Mouse (Mus musculus) MEL (cell line): Measurements from ENCODE around the gene Usp11. TPM values are rescaled to one million over a fixed set of nuclear protein-coding genes. Genes with fewer than 3 reads are reported as not detected.

Source experiments
- DNase-seq: peaks from one replicate; pipeline ENCODE4 v3.0.0; 2011; ENCODE audit warnings: low read depth, low spot score
- H3K27ac ChIP-seq: 2 replicates; pipeline ENCODE4 v1.5.1; 2012; ENCODE audit warnings: low read depth, mild to moderate bottlenecking, control low read depth, low read length, moderate library complexity; ENCODE audit not compliant: control insufficient read depth
- H3K27me3 ChIP-seq, 2 experiments: fragments of 150-350 bp in 1 of 2; sonication (generic) in 1 of 2; 2 replicates each; pipeline ENCODE4 v1.6.1; 2012; ENCODE audit warnings: low read length in 2 of 2, mild to moderate bottlenecking in 2 of 2, improper control_type of control experiment in 1 of 2, moderate library complexity in 1 of 2; ENCODE audit not compliant: insufficient read depth in 2 of 2, control insufficient read depth in 1 of 2
- H3K36me3 ChIP-seq, 2 experiments: 2 replicates each; pipeline ENCODE4 v1.6.1; 2012 to 2014; ENCODE audit warnings: low read length in 2 of 2, improper control_type of control experiment in 1 of 2, inconsistent platforms in 1 of 2, mild to moderate bottlenecking in 1 of 2; ENCODE audit not compliant: insufficient read depth in 2 of 2, control insufficient read depth in 1 of 2
- H3K4me1 ChIP-seq, 2 experiments: fragments of 150-350 bp in 1 of 2; sonication (generic) in 1 of 2; 2 replicates each; pipeline ENCODE4 v1.6.1; 2012; ENCODE audit warnings: low read length in 2 of 2, improper control_type of control experiment in 1 of 2, mild to moderate bottlenecking in 1 of 2; ENCODE audit not compliant: insufficient read depth in 2 of 2, control insufficient read depth in 1 of 2
- H3K4me3 ChIP-seq, 2 experiments: fragments of 150-350 bp in 1 of 2; sonication (generic) in 1 of 2; 2 replicates each; pipeline ENCODE4 v1.5.1; 2012; ENCODE audit warnings: low read depth in 2 of 2, low read length in 2 of 2, mild to moderate bottlenecking in 2 of 2, moderate library complexity in 2 of 2, control low read depth in 1 of 2, improper control_type of control experiment in 1 of 2; ENCODE audit not compliant: control insufficient read depth in 1 of 2, insufficient read depth in 1 of 2
- H3K79me2 ChIP-seq: 2 replicates; pipeline ENCODE4 v1.6.1; 2012; ENCODE audit warnings: mild to moderate bottlenecking, low read length, moderate library complexity; ENCODE audit not compliant: control insufficient read depth, poor library complexity, insufficient read depth
- H3K9ac ChIP-seq: 2 replicates; pipeline ENCODE4 v1.6.1; 2012; ENCODE audit warnings: low read depth, mild to moderate bottlenecking, control low read depth, low read length, moderate library complexity; ENCODE audit not compliant: control insufficient read depth, poor library complexity, severe bottlenecking
- H3K9me3 ChIP-seq: fragments of 150-350 bp; sonication (generic); replicated peaks from 2 replicates; pipeline ENCODE4 v1.6.1; 2012; ENCODE audit warnings: mild to moderate bottlenecking, low read length, improper control_type of control experiment, moderate library complexity; ENCODE audit not compliant: insufficient read depth
- BHLHE40 ChIP-seq: IDR thresholded peaks from 2 replicates; pipeline ENCODE4 v1.6.1; 2012; ENCODE audit warnings: low read depth, mild to moderate bottlenecking, inconsistent platforms, low read length, improper control_type of control experiment, borderline replicate concordance
- CHD1 ChIP-seq: IDR thresholded peaks from 2 replicates; pipeline ENCODE4 v1.6.1; 2012; ENCODE audit warnings: low read depth, mild to moderate bottlenecking, inconsistent platforms, low read length, improper control_type of control experiment
- CHD2 ChIP-seq: IDR thresholded peaks from 2 replicates; pipeline ENCODE4 v1.6.1; 2011; ENCODE audit warnings: low read length, improper control_type of control experiment
- CTCF ChIP-seq, 3 experiments: IDR thresholded peaks in 2 of 3; conservative IDR thresholded peaks in 1 of 3; 2 replicates each; pipeline ENCODE4 v1.5.1; 2011 to 2012; ENCODE audit warnings: low read length in 3 of 3, low read depth in 2 of 3, mild to moderate bottlenecking in 2 of 3, improper control_type of control experiment in 1 of 3, inconsistent platforms in 1 of 3, mixed read lengths in 1 of 3, moderate library complexity in 1 of 3; ENCODE audit not compliant: control insufficient read depth in 1 of 3, insufficient read depth in 1 of 3, poor library complexity in 1 of 3, severe bottlenecking in 1 of 3
- E2F4 ChIP-seq: IDR thresholded peaks from 2 replicates; pipeline ENCODE4 v1.6.1; 2011; ENCODE audit warnings: low read depth, low read length, improper control_type of control experiment, borderline replicate concordance
- ELF1 ChIP-seq: IDR thresholded peaks from 2 replicates; pipeline ENCODE4 v1.6.1; 2014; ENCODE audit warnings: low read depth, mild to moderate bottlenecking, inconsistent platforms, low read length, improper control_type of control experiment, moderate library complexity
- EP300 ChIP-seq, 2 experiments: IDR thresholded peaks; 2 replicates each; pipeline ENCODE4 v1.6.1; 2011; ENCODE audit warnings: improper control_type of control experiment in 2 of 2, low read length in 2 of 2, low read depth in 1 of 2, mild to moderate bottlenecking in 1 of 2
- GABPA ChIP-seq: IDR thresholded peaks from 2 replicates; pipeline ENCODE4 v1.6.1; 2012; ENCODE audit warnings: low read depth, mild to moderate bottlenecking, inconsistent platforms, low read length, improper control_type of control experiment, moderate library complexity
- GATA1 ChIP-seq: IDR thresholded peaks from 2 replicates; pipeline ENCODE4 v1.6.1; 2011; ENCODE audit warnings: low read depth, low read length, improper control_type of control experiment
- HCFC1 ChIP-seq: IDR thresholded peaks from 2 replicates; pipeline ENCODE4 v1.6.1; 2012; ENCODE audit warnings: low read depth, mild to moderate bottlenecking, inconsistent platforms, low read length, improper control_type of control experiment, moderate library complexity
- JUND ChIP-seq: IDR thresholded peaks from 2 replicates; pipeline ENCODE4 v1.6.1; 2011; ENCODE audit warnings: low read depth, mild to moderate bottlenecking, improper control_type of control experiment, low read length
- MAFK ChIP-seq: IDR thresholded peaks from 2 replicates; pipeline ENCODE4 v1.6.1; 2011; ENCODE audit warnings: low read depth, mild to moderate bottlenecking, low read length, improper control_type of control experiment, borderline replicate concordance
- MAX ChIP-seq: IDR thresholded peaks from 2 replicates; pipeline ENCODE4 v1.6.1; 2011; ENCODE audit warnings: low read length, improper control_type of control experiment
- MAZ ChIP-seq: IDR thresholded peaks from 2 replicates; pipeline ENCODE4 v1.6.1; 2012; ENCODE audit warnings: low read depth, mild to moderate bottlenecking, inconsistent platforms, low read length, improper control_type of control experiment
- MEF2A ChIP-seq: IDR thresholded peaks from 2 replicates; pipeline ENCODE4 v1.6.1; 2014; ENCODE audit warnings: low read depth, mild to moderate bottlenecking, inconsistent platforms, low read length, improper control_type of control experiment; ENCODE audit not compliant: poor library complexity, insufficient replicate concordance, severe bottlenecking; ENCODE audit errors: extremely low read depth
- MXI1 ChIP-seq: IDR thresholded peaks from 2 replicates; pipeline ENCODE4 v1.6.1; 2011; ENCODE audit warnings: mild to moderate bottlenecking, low read depth, low read length, improper control_type of control experiment
- MYB ChIP-seq: IDR thresholded peaks from 2 replicates; pipeline ENCODE4 v1.6.1; 2011; ENCODE audit warnings: mild to moderate bottlenecking, low read depth, low read length, improper control_type of control experiment
- MYC ChIP-seq: IDR thresholded peaks from 2 replicates; pipeline ENCODE4 v1.6.1; 2011; ENCODE audit warnings: low read depth, mild to moderate bottlenecking, low read length, improper control_type of control experiment, moderate library complexity
- NELFE ChIP-seq: IDR thresholded peaks from 2 replicates; pipeline ENCODE4 v1.6.1; 2011; ENCODE audit warnings: low read depth, low read length, improper control_type of control experiment
- POLR2A ChIP-seq, 2 experiments: IDR thresholded peaks; 2 replicates each; pipeline ENCODE4 v1.6.1; 2011 to 2012; ENCODE audit warnings: low read length in 2 of 2, mild to moderate bottlenecking in 2 of 2, control low read depth in 1 of 2, improper control_type of control experiment in 1 of 2, low read depth in 1 of 2, moderate library complexity in 1 of 2; ENCODE audit not compliant: control insufficient read depth in 1 of 2, insufficient read depth in 1 of 2, poor library complexity in 1 of 2
- POLR2AphosphoS2 ChIP-seq: IDR thresholded peaks from 2 replicates; pipeline ENCODE4 v1.6.1; 2011; ENCODE audit warnings: low read length, improper control_type of control experiment
- POLR2AphosphoS5 ChIP-seq: IDR thresholded peaks from 2 replicates; pipeline ENCODE4 v1.6.1; 2012; ENCODE audit warnings: low read depth, borderline replicate concordance, mild to moderate bottlenecking, inconsistent platforms, low read length, moderate library complexity, mixed read lengths
- RAD21 ChIP-seq: IDR thresholded peaks from 2 replicates; pipeline ENCODE4 v1.6.1; 2011; ENCODE audit warnings: mild to moderate bottlenecking, low read depth, low read length, improper control_type of control experiment
- RCOR1 ChIP-seq: IDR thresholded peaks from 2 replicates; pipeline ENCODE4 v1.6.1; 2012; ENCODE audit warnings: low read depth, mild to moderate bottlenecking, inconsistent platforms, low read length, improper control_type of control experiment
- SIN3A ChIP-seq: IDR thresholded peaks from 2 replicates; pipeline ENCODE4 v1.6.1; 2012; ENCODE audit warnings: low read length, improper control_type of control experiment, inconsistent platforms
- SMC3 ChIP-seq: IDR thresholded peaks from 2 replicates; pipeline ENCODE4 v1.6.1; 2011; ENCODE audit warnings: low read depth, low read length, improper control_type of control experiment
- TAL1 ChIP-seq: IDR thresholded peaks from 2 replicates; pipeline ENCODE4 v1.6.1; 2012; ENCODE audit warnings: mild to moderate bottlenecking, inconsistent platforms, low read length, moderate library complexity, mixed read lengths
- TBP ChIP-seq: IDR thresholded peaks from 2 replicates; pipeline ENCODE4 v1.8.0; 2011; ENCODE audit warnings: low read depth, low read length, improper control_type of control experiment
- TCF12 ChIP-seq: IDR thresholded peaks from 2 replicates; pipeline ENCODE4 v1.6.1; 2014; ENCODE audit warnings: low read depth, mild to moderate bottlenecking, inconsistent platforms, low read length, improper control_type of control experiment, moderate library complexity
- UBTF ChIP-seq: IDR thresholded peaks from 2 replicates; pipeline ENCODE4 v1.6.1; 2012; ENCODE audit warnings: low read depth, mild to moderate bottlenecking, inconsistent platforms, low read length, improper control_type of control experiment, moderate library complexity, borderline replicate concordance; ENCODE audit not compliant: insufficient read depth
- USF1 ChIP-seq: IDR thresholded peaks from 2 replicates; pipeline ENCODE4 v1.6.1; 2014; ENCODE audit warnings: low read depth, mild to moderate bottlenecking, inconsistent platforms, low read length, improper control_type of control experiment, moderate library complexity
- USF2 ChIP-seq, 2 experiments: IDR thresholded peaks; 2 replicates each; pipeline ENCODE4 v1.6.1; 2011 to 2012; ENCODE audit warnings: improper control_type of control experiment in 2 of 2, low read length in 2 of 2, borderline replicate concordance in 1 of 2, inconsistent platforms in 1 of 2, low read depth in 1 of 2, mild to moderate bottlenecking in 1 of 2; ENCODE audit not compliant: insufficient read depth in 1 of 2
- ZC3H11A ChIP-seq: IDR thresholded peaks from 2 replicates; pipeline ENCODE4 v1.6.1; 2012; ENCODE audit warnings: low read depth, mild to moderate bottlenecking, inconsistent platforms, low read length, improper control_type of control experiment
- ZKSCAN1 ChIP-seq: IDR thresholded peaks from 2 replicates; pipeline ENCODE4 v1.6.1; 2012; ENCODE audit warnings: low read depth, mild to moderate bottlenecking, inconsistent platforms, low read length, improper control_type of control experiment, moderate library complexity
- ZMIZ1 ChIP-seq: IDR thresholded peaks from 2 replicates; pipeline ENCODE4 v1.6.1; 2012; ENCODE audit warnings: low read depth, mild to moderate bottlenecking, inconsistent platforms, low read length, improper control_type of control experiment, moderate library complexity
- ZNF384 ChIP-seq: IDR thresholded peaks from 2 replicates; pipeline ENCODE4 v1.6.1; 2012; ENCODE audit warnings: low read depth, mild to moderate bottlenecking, inconsistent platforms, low read length, improper control_type of control experiment
- polyA plus RNA-seq, 2 experiments: library from polyadenylated mRNA; stranded (reverse) in 1 of 2; unstranded in 1 of 2; fragments of >175 nt in 1 of 2; fragments of >200 nt in 1 of 2; gene quantifications; 2 replicates each; pipeline versions ENCODE4 v1.2.1 to v1.2.4; 2012; ENCODE audit warnings: low replicate concordance in 2 of 2, low read depth in 1 of 2; ENCODE audit not compliant: insufficient read length in 2 of 2, insufficient read depth in 1 of 2, missing spikeins in 1 of 2
- total RNA-seq: library from RNA; depleted of rRNA; stranded (reverse); fragments of 300-350 nt; gene quantifications from 2 replicates; pipeline ENCODE4 v1.2.3, GENCODE M21; 2012

The Usp11 gene
- total and polyA plus RNA-seq, 3 experiments, result 13.8 to 34.4 TPM; not detected in 1

DNA sequence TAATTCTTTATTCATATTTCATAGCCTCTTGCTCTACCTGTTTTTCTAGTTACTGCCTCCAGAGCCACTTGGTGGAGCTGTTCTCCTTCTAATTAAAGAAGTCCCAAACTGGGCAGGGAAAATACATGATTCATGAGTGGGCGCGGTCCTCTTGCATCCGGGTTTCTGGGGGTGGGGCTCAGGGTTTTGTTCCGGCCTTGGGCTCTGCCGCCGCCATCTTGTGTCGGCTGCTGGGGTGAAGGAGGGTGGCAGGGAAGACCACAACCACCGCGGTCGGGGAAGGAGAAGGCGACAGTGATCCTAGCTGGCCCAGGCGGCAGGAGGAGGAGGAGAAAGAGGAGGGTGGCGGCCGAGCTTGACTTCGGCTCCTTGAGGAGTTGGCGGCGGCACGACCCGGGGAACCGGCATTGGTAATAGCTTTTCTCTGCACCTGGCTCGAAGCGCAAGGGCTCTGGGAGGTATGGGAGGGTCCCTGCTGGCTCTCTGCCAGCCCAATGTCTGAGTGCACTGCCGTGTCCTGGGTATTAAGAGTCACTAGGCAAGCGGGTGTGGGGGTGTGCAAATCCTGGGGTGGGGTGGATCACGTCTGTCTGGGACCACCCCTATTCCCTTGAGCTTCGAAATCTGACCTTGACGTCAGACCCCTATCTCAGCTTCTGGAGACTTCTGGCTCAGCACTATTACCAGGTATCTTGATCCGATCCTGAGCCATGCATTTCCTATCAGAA, 40.8 kb upstream of the Usp11 start:
- Histone ChIP-seq H3K4me3 (peak overlapping the region; percentile 72 to 85), H3K4me1 (peaks cover 13 to 32% of the 10 kb centered on the region in 2 experiments), H3K9me3 (no peaks in the 10 kb centered on the region), H3K9ac (peak overlapping the region; percentile 96), H3K36me3 (peaks cover 16 to 47% of the 10 kb centered on the region in 2 experiments), H3K27me3 (no peaks in the 10 kb centered on the region), H3K27ac (peak overlapping the region; percentile 81), H3K79me2 (peaks cover 33% of the 10 kb centered on the region)
- DNase-seq, result peak; percentile 97
- peak; percentile 23 to 93 (median 46); a peak in 3 of 6 replicates for TF ChIP-seq CTCF (IDR thresholded peaks at IDR 0.05 in 2 of 3, conservative IDR thresholded peaks at IDR 0.05 in 1 of 3; ENCODE audit: control insufficient read depth in 1 of 3, insufficient read depth in 1 of 3, low read depth in 2 of 3, low read length in 3 of 3, poor library complexity in 1 of 3, severe bottlenecking in 1 of 3)
- TF ChIP-seq EP300 (IDR thresholded peaks at IDR 0.05; ENCODE audit: low read depth in 1 of 2, low read length in 2 of 2), result peak in 1 of 2 experiments; percentile 23; a peak in 1 of 4 replicates
- peak; percentile 77 for TF ChIP-seq SMC3
- TF ChIP-seq E2F4, result no peak
- no peak for TF ChIP-seq MAFK
- no peak for TF ChIP-seq MAX
- 0 out of 2 replicates have a peak, but pooled peaks have one; percentile 19 for TF ChIP-seq BHLHE40
- 0 out of 2 replicates have a peak, but pooled peaks have one; percentile 43 for TF ChIP-seq MEF2A
- TF ChIP-seq MXI1, result peak; percentile 41; the same call in 1 of the 2 replicates
- peak; percentile 92; the same call in 1 of the 2 replicates for TF ChIP-seq ZMIZ1
- TF ChIP-seq POLR2AphosphoS2, result peak; percentile 90
- TF ChIP-seq GATA1, result no peak
- TF ChIP-seq NELFE, result peak; percentile 87
- no peak for TF ChIP-seq ZKSCAN1
- peak; percentile 90 for TF ChIP-seq SIN3A
- peak; percentile 57 for TF ChIP-seq ZNF384
- no peak for TF ChIP-seq JUND
- TF ChIP-seq USF1, result no peak
- no peak; the same call in 1 of the 2 replicates for TF ChIP-seq CHD1
- TF ChIP-seq POLR2A (IDR thresholded peaks at IDR 0.05; ENCODE audit: control insufficient read depth in 1 of 2, insufficient read depth in 1 of 2, low read depth in 1 of 2, low read length in 2 of 2, poor library complexity in 1 of 2), result peak; percentile 68 to 87; a peak in 3 of 4 replicates
- no peak for TF ChIP-seq POLR2AphosphoS5
- no peak; the same call in 1 of the 2 replicates for TF ChIP-seq MAZ
- no peak for TF ChIP-seq GABPA
- no peak for TF ChIP-seq USF2 (IDR thresholded peaks at IDR 0.05; ENCODE audit: borderline replicate concordance in 1 of 2, insufficient read depth in 1 of 2, low read depth in 1 of 2, low read length in 2 of 2)
- peak; percentile 88 for TF ChIP-seq RAD21
- peak; percentile 77 for TF ChIP-seq ZC3H11A
- no peak for TF ChIP-seq CHD2
- TF ChIP-seq UBTF, result no peak
- peak; percentile 81 for TF ChIP-seq HCFC1
- no peak for TF ChIP-seq TAL1
- TF ChIP-seq MYB, result no peak
- TF ChIP-seq RCOR1, result no peak
- peak; percentile 30 for TF ChIP-seq MYC
- 0 out of 2 replicates have a peak, but pooled peaks have one; percentile 27 for TF ChIP-seq TBP
- peak; percentile 79 for TF ChIP-seq ELF1
- TF ChIP-seq TCF12, result peak; percentile 48
